Mouse (Mus musculus): ENCODE results near the gene Mier2. TPM values are rescaled to one million over a fixed set of nuclear protein-coding genes. Genes with fewer than 3 reads are reported as not detected.

The Mier2 gene
- total RNA-seq, 2 experiments from 2014 or later: 14.0 to 15.2 TPM

DNA sequence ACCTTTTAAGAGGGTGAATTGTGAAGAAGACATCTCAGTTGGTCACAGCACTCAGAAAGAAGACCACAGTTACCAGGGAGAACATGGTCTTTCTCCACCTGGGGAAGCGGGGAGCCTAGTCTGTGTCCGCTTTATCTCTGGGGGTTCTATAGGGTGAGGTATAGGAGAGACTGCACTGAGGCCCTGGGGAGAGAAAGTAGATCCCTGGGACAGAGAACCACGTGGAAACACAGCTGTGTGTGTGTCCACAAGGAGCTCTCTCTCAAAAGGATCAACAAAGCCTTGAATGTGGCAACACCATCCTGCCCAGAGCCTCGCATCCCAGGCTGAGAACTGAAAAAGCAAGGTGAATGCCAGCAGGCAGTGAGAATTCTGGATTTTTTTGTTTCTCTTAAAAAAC, 22.4 kb upstream of the Mier2 start:
- intact Hi-C loops (cut with DNase I): no loop called here
- no peak for DNase-seq

DNA sequence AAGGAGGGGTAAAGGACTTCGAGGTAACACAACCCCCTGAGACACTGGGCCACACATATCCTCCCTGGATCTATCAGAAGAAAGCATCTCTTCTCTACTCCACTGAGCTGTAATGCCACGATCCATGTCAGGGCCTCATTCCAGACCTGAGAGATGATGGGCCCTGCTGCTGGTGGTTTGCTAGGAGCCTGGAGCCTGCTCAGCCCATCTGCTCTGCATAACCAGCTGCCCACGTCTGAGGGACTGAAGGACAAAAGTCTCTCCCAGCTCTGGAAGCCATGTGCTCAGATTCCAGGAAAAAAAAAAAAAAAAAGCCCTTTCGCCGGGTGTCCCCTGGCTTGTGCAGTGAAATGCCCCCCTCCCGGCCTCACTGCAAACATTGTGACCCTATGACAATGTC, 20.8 kb upstream of the Mier2 start:
- no peak for DNase-seq
- intact Hi-C loops (cut with DNase I): no loop called here

DNA sequence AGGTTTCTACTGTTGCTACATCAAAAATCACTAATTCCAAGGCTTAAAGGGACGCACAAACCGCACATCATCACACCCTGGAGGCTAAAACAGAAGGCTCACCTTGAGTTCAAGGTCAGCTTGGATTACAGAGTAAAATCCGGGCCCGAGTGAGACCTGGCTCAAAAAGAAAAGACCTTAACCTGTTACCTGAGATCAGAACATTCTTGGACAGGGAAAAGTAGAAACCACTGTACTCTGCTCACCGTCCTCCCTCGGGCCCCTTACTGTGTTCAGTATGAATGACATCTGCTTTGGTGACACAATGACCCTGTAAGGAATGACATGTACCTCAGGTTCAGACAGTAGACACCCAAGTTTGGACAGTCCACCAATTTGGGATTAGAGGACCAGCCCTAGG, 19.8 kb upstream of the Mier2 start:
- intact Hi-C loops (cut with DNase I): no loop called here

DNA sequence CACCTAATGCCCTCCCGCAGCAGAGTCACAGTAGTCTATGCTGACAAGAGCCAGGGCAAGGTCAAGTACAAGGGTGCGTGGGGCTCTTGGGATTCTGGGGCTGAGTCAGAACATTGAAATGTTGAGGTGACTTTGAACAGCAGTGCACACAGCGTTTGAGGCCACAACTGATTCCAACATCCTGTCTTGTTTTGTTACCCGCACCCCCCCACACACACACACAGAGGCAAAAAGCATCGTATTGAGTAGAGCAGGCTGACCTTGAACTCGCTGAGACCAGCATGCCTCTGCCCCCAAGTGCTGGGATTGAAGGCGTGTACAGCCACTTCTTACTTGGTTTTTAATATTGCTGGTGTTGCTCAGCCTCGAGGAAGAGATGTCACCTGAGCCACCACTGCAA, 19.4 kb upstream of the Mier2 start:
- intact Hi-C loops (cut with DNase I): no loop called here
- no peak for DNase-seq

More for the DNA sequence above, 19.8 kb upstream of the Mier2 start:
- DNase-seq: no peak

DNA sequence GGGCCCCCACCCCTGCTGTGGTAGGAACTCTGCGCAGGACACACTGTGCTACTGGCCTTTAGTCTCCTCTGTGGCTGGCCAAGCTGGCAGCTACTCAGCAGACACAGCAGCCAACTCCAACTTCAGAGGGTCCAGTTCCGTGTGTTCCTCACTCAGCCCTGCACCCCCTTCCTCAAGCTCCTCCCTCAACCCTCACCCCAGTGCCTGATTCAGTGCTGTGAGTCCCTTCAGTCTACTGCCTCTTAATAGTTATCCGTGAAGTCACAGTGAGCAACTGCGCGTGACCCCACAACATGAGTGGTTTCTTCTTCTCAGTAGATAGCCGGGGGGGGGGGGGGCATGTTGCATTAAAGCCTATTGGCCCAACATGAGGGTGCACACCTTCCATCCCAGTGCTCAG, 18.6 kb upstream of the Mier2 start:
- no peak for DNase-seq
- intact Hi-C loops (cut with DNase I): no loop called here

DNA sequence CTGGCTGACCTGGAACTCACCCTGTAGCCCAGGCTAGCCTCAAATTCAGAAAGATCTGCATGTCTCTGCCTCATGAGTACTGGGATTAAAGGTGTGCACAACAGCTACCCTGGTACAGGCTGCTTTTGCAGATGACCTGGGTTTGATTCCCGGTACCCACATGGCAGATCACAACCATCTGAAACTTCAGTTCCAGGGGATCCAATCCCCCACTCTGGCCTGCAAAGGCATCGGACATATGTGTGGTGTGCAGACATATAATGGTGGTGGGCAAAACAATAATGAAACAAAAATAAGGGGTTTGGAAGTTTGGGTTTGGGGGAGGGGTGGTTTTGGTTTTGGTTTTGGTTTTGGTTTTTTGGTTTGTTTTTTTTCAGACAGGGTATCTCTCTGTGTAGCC, 16.3 kb upstream of the Mier2 start:
- no peak for DNase-seq
- intact Hi-C loops (cut with DNase I): no loop called here

DNA sequence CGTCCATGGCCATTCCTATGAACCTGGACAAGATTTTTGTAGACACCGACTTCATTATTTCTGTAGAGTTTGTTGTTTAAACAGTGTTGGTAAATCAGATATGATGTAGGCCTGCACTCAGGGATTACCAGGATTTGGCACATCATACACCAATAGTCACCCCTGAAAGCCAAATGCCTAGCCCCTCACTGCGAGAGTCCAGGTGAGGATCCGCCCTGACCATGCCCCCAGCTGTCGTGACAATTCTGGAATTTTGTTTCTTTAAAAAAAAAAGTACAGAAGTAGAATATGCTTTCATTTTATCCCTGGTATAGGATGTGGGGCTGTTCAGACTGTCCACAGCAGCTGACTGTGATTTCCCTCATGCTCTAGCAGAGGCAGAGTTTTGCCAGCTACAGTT, 14.9 kb upstream of the Mier2 start:
- no peak for DNase-seq
- intact Hi-C loops (cut with DNase I): no loop called here

DNA sequence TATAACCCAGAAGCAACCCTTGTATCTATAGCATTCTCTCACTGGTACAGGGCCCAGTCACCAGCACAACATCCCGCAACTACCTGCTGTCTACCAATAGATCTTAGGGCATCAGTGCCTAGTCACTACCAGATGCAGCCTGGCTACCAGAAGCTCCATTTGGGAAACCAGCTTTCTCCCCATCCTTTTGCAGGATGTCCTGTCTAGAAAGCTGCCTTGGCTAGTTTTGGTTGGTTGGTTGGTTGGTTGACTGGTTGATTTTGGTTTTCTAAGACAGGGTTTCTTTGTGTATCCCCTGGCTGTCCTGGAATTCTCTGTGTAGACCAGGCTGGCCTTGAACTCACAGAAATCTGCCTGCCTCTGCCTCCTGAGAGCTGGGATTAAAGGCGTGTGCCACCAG, 4.7 kb upstream of the Mier2 start:
- no peak for DNase-seq
- intact Hi-C loops (cut with DNase I): no loop called here

DNA sequence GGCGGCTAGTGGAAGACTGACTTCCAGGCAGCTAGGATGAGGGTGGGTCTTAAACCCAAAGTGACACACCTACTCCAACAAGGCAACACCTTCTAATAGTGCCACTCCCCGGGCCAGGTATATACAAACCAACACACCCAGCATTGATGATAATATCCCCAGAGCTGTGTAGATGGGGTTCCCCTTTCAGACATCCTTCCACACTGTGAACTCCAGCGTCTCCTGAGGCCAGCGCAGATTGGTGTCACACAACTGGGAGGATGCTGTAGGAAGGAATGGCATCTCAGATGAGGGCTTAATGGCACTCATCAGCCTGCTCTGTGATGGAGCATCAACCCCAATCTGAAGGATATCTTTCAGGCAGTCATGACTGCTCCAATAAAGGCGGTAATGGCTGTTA, 2.5 kb upstream of the Mier2 start:
- intact Hi-C loops (cut with DNase I): no loop called here
- no peak for DNase-seq

DNA sequence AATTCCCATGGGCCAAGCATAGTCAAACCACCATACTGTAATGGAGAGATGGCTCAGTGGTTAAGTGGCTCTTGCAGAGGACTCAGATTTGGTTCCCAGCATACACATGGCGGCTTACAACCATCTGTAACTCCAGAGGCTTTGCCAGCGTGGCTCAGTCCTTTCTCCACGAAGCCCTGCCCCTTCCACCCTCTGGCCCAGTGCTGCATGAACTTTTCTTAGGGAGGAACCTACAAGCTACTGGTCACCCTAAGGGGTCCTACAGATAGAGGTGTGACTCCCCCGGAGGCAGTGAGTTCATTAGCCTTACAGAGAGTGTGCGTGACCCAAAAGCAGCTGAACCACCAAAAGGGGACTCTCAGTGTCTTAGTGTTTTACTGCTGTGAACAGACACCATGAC, 2.0 kb upstream of the Mier2 start:
- intact Hi-C loops (cut with DNase I): no loop called here
- DNase-seq: no peak

DNA sequence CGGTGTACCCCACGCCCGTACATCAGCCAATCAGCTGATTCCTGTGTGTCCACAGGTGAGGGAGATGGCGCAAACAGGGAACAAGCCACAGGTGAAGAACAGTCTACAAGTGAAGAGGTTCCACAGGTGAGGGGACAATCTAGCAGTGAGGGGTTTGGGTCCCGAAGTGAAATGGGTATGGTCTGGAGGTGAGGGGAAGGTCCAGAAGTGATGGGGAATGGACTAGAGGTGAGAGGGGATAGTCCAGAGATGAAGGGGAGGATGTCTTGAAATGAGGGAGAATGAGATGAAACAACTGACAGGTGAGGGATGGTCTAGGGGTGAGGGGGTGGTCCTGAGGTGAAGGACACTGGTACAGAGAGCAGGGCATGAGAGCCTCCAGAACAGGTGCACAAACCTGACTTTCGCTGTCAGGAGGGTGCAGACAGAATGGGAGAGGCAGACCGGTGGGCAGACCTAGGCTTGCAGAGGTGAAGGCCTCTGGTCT, 282 bp upstream of the Mier2 start:
- DNase-seq: no peak
- intact Hi-C loops (cut with DNase I): no loop called here

DNA sequence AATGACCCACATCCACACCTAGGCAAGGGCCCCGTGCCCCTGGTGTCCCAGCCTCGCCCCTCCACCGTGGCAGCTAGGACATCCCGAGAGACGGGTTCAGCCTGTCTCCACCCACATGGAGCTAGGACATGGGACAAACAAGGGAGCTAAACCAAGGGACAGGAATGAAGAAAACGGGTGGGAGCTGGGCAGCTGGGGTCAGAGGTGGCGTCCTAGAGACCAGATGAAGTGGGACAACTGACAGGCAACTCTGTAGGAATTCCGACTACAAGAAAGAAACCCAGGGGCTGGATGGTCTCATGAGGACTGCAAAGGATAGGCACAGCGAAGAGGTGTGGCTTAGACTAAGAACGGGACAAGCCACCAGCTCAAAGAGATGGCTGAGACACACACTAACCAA, 1.3 kb downstream of the Mier2 start:
- DNase-seq: peak in 1 of 2 experiments; percentile 12
- intact Hi-C loops (cut with DNase I): no loop called here

DNA sequence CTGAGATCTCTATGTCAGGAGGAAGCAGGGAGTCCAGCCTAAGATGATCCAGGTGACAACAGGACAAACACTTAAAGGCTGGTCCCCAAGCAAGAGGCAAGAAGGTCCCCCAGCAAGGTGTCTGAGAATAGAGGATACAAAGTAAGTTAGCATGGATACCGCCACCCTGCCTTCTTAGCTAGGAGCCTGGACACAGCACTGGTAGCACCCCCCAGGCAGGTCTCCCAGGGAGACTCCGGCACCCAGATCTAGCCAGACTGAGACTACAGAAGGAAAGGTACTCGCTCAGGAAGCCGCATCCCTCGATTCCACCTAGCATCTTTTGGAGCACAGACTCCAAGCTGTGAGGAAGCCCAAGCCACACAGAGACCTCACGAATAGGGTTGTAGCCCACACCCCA, 1.8 kb downstream of the Mier2 start:
- DNase-seq: no peak
- intact Hi-C loops (cut with DNase I): no loop called here

DNA sequence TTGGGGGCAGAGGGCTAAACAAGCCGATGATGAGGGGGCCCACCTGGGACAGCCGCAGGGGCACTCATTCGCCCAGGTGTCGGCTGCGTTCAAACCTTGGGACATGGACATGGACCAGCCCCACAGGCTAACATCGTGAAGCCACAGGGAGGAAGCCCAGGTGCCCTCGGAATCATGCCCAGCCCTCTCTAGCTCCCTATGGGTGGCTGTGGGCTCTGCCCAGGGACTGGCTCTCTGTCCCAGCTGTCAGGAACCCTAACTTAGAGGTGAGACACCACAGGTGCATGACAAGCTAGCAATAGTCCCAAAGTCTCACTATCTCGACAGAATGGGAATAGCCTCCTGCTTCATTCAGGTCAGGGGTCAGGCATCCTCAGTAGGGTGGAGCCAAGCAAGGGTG, 2.5 kb downstream of the Mier2 start:
- no peak for DNase-seq
- intact Hi-C loops (cut with DNase I): no loop called here

DNA sequence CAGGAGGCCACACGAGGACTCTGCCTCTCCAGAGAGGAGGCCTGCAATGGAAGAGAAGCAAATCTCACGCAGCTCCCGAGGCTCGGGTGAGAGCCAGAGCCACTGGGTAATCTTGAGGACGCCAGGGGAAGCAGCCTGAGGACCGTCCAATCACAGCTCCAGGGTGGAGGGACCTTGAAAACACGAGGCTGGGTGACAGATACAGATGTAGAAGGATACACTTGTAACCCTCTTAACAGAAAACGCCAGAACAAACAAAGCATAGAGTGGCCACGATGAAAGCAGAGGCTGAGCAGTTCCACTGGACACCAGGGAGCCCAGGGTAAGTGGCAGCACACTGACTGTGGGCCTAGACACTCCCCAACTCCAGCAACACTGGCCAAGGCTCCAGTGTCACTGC, 4.6 kb downstream of the Mier2 start:
- intact Hi-C loops (cut with DNase I): no loop called here
- DNase-seq: no peak

DNA sequence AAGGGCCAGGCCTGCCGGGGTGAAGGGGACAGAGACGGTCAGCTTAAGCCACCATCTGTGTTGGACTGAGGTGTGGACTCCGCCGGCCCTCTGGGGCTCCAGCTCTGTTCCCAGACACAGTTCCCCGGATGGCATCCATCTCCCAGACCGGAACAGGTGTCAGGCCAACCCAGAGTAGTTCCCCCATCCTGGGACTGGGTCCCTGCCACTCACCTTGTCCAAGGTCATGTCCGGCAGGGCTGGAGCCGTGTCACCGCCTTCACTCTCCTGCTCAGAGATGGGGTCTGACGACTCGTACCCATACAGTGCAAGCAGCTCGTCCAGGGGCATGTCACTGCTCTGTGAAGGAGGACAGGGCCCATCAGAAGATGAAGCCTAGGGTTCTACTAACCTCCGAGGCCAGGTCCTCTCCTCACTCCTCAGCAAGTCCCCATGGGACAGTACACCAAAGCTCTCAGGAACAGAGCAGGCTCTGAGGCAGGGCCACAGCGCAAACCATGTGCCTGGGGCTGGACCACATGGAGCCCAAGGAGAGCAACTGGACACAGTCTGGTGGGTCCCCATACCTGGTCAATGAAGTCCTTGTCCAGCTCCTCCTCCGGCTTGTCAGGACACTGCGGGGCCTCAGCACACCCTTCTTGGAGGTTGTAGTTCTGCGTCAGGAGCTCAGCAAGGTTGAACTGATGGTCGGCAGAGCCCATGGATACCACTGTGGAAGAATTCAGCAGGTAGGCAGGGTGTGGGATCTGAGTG, 5.9 kb downstream of the Mier2 start:
- no peak for DNase-seq
- intact Hi-C loops (cut with DNase I): no loop called here

DNA sequence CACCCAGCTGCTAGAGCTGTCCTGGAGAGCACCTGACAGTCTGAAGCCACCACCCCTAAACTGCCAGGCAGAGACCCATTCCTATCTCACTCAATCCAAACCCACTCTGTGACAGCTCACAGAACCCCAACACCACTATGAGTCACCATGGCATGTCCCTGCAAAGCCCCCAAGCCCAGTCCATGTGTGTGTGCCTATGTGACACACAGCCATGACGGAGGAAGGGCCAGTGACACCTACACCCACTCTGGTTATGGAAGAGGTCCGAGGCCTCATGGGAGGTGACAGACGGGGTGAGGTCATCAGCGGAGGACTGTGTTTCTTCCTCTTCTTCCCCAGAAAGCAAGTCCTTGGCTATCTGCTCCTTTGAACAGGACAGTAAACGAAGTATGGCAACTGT, 6.5 kb downstream of the Mier2 start:
- intact Hi-C loops (cut with DNase I): no loop called here

DNA sequence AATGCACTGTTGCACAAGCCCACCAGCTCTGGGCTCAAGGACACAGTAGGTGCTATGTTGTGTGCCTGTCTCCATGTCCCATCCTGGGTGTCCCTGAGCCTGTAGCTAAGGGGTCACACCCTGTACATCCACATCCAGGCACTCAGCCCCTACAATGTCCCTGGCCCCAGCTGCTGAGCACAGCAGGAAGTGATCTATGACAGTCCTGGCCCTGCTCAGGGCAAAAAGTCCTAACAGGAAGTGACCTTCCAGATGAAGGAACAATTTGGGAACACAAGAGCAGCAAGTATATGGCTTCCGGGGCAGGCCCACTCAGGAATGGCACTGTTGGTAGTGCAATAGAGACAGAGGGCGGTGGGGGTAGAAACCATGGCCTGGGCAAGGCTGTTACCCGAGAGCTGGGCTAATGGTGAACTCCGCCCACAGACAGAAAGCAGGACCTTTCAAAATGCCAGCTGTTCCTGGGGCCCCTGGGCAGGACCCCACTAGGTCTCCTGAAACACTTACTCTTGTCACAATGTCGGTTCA, 7.8 kb downstream of the Mier2 start:
- intact Hi-C loops (cut with DNase I): no loop called here
- DNase-seq: no peak

More for the DNA sequence above, 6.5 kb downstream of the Mier2 start:
- no peak for DNase-seq

DNA sequence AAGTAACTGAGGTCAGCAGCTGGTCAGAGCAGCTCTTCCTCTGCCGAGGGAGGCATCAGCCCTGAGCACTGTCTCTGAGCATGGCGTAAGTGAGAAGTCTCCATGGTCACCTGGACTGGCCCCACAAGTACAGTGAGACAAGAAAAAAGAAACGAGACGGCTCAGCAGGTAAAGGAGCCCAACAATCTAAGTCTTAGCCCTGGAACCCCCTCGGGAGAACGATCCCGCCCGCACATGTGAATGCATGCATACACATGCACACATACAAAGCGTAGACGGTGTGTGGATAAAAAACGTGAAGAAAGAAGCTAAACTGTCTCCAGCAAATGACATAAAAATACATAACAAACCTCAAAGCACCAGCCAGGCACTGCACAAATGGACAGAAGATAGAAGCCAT, 8.5 kb downstream of the Mier2 start:
- no peak for DNase-seq
- intact Hi-C loops (cut with DNase I): no loop called here

DNA sequence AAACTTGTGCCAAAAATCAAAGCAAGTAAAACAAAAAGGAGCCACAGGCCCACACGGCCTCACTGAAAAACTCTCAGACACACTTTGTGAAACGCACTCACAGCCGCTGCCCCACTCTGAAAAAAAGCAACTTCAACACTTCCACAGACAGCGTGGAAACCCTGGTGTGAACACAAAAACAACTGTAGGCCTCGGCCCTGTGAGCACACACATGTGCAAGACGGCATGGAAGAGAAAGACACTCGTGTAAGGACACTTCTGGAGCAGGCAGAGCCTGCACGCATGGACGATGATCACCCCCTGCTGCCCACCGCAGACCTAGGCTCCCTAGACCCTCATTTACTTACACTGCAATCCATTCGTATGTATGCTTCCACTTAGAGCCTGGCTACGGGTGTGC, 9.1 kb downstream of the Mier2 start:
- DNase-seq: no peak
- intact Hi-C loops (cut with DNase I): no loop called here

DNA sequence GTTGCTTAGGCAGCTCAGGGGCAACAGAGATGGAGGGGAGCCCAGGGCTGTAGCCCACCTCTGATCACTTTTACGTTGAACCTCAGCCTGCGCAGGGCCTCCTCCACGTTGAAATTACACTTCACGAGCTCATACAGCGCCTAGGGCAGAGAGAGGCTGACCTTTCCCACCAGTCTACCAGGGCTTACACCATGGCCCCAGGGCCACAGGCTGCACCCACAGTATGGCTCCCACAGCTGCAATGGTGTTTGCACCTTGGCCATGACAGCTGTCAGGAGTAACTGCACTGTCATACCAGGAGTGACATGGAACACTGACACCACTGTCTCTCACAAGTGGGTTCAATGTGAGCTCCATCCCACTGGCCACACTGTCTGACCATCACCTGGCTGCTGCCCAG, 10.4 kb downstream of the Mier2 start:
- intact Hi-C loops (cut with DNase I): no loop called here
- no peak for DNase-seq

DNA sequence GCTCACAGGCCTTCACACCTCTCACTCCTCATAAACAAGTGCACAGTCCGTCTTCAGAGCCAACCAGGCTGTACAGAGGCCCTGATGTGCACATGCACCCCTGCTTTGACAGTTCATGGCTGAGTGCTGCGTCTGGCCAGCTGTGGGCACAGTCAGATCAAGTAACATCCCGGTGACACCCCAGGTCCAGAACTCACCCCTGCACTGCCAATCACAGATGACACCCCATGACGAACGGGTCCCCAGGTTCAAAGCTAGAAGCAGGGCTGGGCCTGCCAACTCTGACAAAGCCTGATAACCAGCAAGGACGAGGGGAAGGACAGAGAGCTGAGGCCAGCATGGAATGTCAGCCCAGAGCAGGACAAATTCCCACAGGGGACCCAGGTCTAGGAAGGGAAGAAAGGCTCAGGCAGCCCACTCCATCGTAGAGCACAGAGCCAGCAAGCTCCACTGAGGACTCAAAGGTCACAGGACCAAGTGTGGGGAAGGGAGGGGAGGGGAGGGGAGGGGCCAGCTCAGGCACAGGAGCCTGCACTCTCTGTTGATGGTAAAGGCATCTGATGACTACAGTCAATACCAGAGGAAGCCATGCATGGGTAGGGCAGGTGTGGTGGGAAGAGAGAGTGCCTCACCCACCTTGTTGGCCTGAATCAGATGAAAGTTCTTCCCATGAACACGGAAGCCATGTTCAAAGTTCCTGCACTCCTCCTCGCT, 11.0 kb downstream of the Mier2 start:
- no peak for DNase-seq

More for the DNA sequence above, 11.0 kb downstream of the Mier2 start:
- intact Hi-C loops (cut with DNase I): no loop called here

Data from gastrocnemius, postnatal 36 days (tissue).